Mouse (Mus musculus): Measurements from ENCODE around the gene Lce1b. TPM values are rescaled to one million over a fixed set of nuclear protein-coding genes. Genes with fewer than 3 reads are reported as not detected.
"Not testable (repeated sequence)": the region's sequence is repeated elsewhere in the genome, so short reads cannot be mapped to it uniquely, and the experiment has no call there.

Gene Lce1b
- not detected for total RNA-seq (2018; cell fraction: chromatin; rRNA removed)
- total RNA-seq (2018; cell fraction: cytosol; rRNA removed) = not detected
- total RNA-seq (2018; cell fraction: nucleus; rRNA removed) = not detected
- polyA plus RNA-seq (2018) = not detected in 3 replicates

DNA sequence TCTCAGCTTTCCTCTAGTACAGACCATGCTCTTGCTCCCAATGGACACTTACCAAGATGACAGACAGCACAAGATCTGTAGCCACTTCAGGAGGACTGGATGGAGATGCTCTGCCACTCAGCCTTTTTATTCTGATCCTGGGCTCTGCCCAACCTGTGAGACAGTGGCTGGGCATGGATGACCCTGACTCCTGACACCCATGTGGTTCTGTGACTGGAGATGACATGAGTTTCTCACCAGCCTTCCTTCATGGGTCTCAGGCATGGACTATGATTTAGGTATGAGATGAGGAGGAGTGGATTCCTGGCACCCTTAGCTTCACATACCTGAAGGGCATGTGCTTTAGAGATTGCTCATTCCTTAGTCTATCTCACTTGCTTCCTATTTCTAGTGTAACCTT is at the start of gene Lce1b:
Gene Lce1b (minus strand): TSS at position 101 of the 400 bp plus-strand sequence.
- Histone ChIP-seq H3K4me3 (ENCODE audit: inconsistent target) (no peak within 1 kb of the TSS), H3K27ac (no peak within 1 kb of the TSS), H3K36me3 (ENCODE audit: inconsistent target) (no peaks in the 10 kb centered on the region), H3K79me2 (ENCODE audit: inconsistent target) (no peaks in the 10 kb centered on the region)

DNA sequence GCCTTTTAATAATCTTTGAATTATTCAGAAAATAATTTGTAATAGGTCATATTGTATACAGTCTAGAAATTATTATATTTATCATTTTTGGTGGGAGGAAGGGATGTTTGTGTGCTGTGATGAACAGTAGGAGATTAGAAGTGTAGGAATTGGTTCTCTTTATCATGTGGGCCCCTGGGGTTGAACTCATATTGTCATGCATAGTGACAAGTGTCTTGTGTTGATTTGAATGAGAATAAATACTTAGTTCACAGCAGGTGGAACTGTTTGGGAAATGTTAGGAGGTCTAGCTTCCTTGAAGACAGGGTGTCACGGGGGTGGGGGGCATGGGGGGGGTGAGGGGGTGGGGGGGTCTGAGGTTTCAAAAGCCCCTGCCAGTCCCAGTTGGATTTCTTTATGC is 37.9 kb upstream of the Lce1b start:
- no peaks in the 10 kb centered on the region for H3K36me3 ChIP-seq (ENCODE audit: inconsistent target)
- no peak overlapping the region for H3K4me3 ChIP-seq (ENCODE audit: inconsistent target)
- no peak overlapping the region for H3K27ac ChIP-seq
- 9% methylated on average over 1 of the region's 1 CpGs for WGBS (ENCODE audit: missing documents)
- no peaks in the 10 kb centered on the region for H3K79me2 ChIP-seq (ENCODE audit: inconsistent target)

DNA sequence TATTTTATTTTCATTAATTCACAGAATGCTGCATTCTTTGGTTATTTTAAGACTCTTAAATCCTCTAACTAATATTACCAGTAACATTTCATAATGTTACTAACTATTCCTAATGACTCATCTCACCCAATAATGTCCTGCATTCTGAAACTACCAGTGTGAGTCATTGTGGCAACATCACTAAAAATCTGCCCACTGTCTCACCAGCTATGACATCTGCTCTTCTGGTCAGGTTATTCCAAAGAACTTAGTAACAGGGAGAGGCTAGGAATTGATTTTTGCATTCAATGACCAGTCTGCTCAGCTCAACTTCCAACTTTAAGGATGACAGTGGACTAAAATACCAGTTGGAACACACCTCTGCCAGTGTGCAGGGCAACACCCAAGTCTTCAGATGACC is 35.0 kb upstream of the Lce1b start:
- no peaks in the 10 kb centered on the region for H3K79me2 ChIP-seq (ENCODE audit: inconsistent target)
- no peaks in the 10 kb centered on the region for H3K36me3 ChIP-seq (ENCODE audit: inconsistent target)
- H3K27ac ChIP-seq = no peak overlapping the region
- no peak overlapping the region for H3K4me3 ChIP-seq (ENCODE audit: inconsistent target)

DNA sequence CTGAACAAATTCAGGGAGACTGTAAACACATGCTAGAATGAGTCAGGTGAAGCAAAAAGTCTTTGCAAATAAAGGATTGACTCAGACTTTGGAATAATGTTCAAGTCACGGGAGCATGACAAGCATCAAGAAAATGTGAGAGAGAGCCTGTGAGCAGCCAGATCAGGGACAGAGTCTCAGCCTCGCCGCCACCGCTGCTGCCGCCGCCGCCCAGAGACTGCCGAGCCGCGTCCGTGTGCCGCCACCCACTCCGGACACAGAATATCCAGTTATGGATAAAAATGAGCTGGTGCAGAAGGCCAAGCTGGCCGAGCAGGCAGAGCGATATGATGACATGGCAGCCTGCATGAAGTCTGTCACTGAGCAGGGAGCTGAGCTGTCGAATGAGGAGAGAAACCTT is 32.4 kb upstream of the Lce1b start:
- WGBS (ENCODE audit: missing documents) = 73% methylated on average over 8 of the region's 16 CpGs
- not testable (repeated sequence) for H3K79me2 ChIP-seq (ENCODE audit: inconsistent target); H3K4me3 ChIP-seq (ENCODE audit: inconsistent target); H3K27ac ChIP-seq; H3K36me3 ChIP-seq (ENCODE audit: inconsistent target)

DNA sequence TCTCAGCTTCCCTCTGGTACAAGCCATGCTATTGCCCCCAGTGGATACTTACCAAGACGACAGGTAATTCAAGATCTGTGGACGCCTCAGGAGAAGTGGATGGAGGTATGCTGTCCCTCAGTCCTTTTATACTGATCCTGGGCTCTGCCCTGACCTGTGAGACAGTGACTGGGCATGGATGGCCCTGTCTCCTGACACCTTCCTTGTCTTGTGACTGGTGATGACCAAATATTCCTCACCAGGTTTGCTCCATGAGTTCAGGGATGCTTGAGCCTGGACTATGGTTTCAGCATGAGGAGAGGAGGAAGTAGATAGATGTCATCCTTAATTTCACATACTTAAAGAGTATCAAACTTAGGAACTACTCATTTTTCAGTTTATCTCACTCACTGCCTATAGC is 30.4 kb upstream of the Lce1b start, which contains the start of gene Lce1d:
Gene Lce1d (minus strand): TSS at position 101 of the 400 bp plus-strand sequence.
- H3K79me2 ChIP-seq (ENCODE audit: inconsistent target) = no peaks in the 10 kb centered on the region
- H3K27ac ChIP-seq = no peak within 1 kb of the TSS
- H3K4me3 ChIP-seq (ENCODE audit: inconsistent target) = no peak within 1 kb of the TSS
- WGBS (ENCODE audit: missing documents) = 55% methylated on average over 2 of the region's 2 CpGs
- H3K36me3 ChIP-seq (ENCODE audit: inconsistent target) = no peaks in the 10 kb centered on the region

DNA sequence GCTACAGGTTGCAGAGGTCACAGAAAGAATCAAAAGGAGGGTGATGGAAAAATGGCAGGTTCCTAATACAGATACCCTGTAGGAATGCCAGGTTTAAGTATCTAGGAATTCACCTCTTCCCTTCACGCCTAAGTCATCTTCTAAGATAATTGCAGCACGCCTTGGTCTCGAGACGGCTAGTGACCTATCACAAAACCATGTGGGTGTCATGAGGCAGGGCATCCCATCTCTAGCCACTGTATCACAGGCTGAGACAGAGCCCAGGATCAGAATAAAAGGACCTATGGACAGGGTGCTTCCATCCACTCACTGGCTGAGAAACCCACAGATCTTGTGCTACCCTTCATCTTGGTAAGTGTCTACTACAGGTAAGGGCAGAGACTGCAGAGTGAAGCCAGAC is 22.2 kb upstream of the Lce1b start, which contains the start of gene Lce1c:
Gene Lce1c (plus strand): TSS at position 301 of the 400 bp plus-strand sequence.
- Histone ChIP-seq H3K79me2 (ENCODE audit: inconsistent target) (no peaks in the 10 kb centered on the region), H3K36me3 (ENCODE audit: inconsistent target) (no peaks in the 10 kb centered on the region), H3K4me3 (ENCODE audit: inconsistent target) (no peak within 1 kb of the TSS), H3K27ac (no peak within 1 kb of the TSS)
- WGBS (ENCODE audit: missing documents) = 87% methylated on average over 4 of the region's 4 CpGs

DNA sequence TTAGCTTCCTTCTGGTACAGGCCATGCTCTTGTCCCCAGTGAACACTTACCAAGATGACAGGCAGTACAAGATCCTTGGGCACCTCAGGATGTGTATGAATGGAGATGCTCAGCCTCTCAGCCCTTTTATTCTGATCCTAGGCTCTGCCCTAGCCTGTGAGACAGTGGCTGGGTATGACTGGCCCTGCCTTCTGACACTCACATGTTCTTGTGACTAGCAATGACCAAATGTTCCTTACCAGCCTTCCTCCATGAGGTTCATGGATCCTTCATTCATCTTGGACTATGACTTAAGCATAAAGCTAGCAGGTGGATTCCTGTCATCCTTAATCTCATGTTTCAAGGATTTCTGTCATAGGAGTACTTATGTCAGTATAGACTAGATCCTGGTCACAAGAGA is 13.5 kb upstream of the Lce1b start, which contains the start of gene Lce1a2:
Gene Lce1a2 (minus strand): TSS at position 101 of the 400 bp plus-strand sequence.
- Histone ChIP-seq H3K79me2 (ENCODE audit: inconsistent target) (no peaks in the 10 kb centered on the region), H3K4me3 (ENCODE audit: inconsistent target) (no peak within 1 kb of the TSS), H3K27ac (no peak within 1 kb of the TSS), H3K36me3 (ENCODE audit: inconsistent target) (no peaks in the 10 kb centered on the region)

DNA sequence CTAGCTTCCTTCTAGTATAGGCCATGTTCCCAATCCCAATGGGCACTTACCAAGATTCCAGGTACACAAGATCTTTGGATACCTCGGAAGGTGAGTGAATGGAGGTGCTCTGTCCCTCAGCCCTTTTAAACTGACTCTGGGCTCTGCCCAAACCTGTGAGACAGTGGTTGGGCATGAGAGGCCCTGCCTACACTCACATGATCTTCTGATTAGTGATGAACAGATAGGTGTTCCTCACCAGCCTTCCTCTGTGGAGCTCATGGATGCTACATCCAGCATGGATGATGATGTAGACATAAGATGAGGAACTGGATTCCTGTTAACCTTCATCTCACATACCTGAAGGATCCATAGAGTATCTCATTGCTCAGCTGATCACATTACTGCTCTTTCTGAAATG is 8.5 kb downstream of the Lce1b start, which contains the start of gene Lce1a1:
Gene Lce1a1 (minus strand): TSS at position 101 of the 400 bp plus-strand sequence.
- 64% methylated on average over 1 of the region's 1 CpGs for WGBS (ENCODE audit: missing documents)
- Histone ChIP-seq H3K4me3 (ENCODE audit: inconsistent target) (no peak within 1 kb of the TSS), H3K36me3 (ENCODE audit: inconsistent target) (no peaks in the 10 kb centered on the region), H3K27ac (no peak within 1 kb of the TSS), H3K79me2 (ENCODE audit: inconsistent target) (no peaks in the 10 kb centered on the region)

DNA sequence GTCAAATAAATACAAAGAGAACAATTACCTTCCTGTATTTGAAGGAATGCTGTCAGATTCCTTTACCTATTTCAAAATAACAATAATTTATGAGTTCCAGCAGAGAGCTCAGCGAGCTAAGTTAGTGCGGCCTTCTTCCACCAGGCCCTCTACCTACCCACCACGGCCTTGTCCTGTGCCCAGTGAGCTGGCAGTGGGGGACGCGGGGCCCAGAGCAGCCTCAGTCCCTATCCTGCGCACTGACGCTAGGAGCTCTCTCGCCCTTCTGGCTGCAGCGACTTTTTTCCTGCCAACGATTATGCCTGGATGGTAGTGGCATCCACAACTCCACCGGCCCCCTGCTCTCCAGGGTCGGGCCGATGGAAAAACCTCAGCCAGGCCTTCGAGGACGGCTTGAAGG is 16.9 kb downstream of the Lce1b start:
- WGBS (ENCODE audit: missing documents) = 85% methylated on average over 15 of the region's 15 CpGs
- no peak overlapping the region for H3K27ac ChIP-seq
- no peak overlapping the region for H3K4me3 ChIP-seq (ENCODE audit: inconsistent target)
- H3K79me2 ChIP-seq (ENCODE audit: inconsistent target) = no peaks in the 10 kb centered on the region
- no peaks in the 10 kb centered on the region for H3K36me3 ChIP-seq (ENCODE audit: inconsistent target)

DNA sequence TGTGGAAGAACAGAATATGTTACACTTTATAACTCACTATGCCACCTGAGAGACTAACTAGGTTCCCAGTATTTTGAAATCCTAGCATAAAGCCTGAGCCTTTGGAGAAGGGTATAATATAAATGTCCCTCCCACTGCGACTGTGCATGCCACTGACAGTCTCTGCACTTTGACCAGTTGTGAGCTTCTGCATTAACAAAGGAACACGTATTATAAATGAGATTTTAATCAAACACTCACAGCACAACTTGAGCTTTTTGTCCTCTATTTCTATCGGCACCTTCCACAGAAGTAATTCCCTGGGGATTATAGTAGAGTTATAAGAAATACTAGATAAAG is 18.1 kb downstream of the Lce1b start:
- 79% methylated on average over 3 of the region's 3 CpGs for WGBS (ENCODE audit: missing documents)
- no peak overlapping the region for H3K4me3 ChIP-seq (ENCODE audit: inconsistent target)

DNA sequence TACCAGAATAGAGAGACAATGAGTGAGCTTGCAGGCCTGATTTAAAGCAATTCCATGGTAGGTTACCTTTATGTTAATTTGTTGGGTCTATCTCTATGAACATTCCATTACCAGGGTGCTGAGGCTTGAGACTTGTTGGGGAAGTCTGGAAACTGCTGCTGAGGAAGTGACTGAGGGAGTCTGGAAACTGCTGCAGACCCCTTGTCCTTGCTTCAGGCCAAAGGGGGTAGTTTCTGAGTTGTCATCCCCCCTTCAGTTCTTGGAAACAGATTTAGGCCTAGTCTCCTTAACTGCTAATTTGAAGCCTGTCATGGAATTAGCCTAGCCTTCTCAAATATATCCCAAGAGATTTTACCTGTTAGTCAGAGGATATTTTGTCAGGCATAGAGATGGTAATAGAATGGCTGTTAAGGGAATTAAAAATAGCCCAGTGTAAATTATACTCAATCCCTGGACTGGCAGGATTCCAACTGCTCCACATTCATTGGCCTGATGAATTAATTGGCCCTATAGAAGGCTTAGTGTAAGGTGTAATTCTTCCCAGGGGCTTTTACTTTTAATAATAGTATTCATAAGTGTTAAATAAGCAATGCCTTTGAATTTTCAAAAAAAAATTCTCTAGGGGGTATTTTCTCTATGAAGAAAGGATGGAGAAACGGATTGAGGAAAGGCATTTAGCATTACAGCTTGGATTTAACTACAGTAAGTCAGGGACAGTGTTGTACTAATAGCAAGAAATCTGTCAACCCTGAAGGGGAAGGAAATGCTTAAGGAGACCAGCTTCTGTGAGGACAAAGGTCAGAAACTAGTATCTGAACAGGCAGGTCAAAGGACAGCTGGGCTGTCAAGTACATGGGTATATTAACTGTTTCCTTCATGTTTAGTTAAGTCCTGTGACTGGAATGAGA is 18.7 kb downstream of the Lce1b start:
- Histone ChIP-seq H3K36me3 (ENCODE audit: inconsistent target) (no peaks in the 10 kb centered on the region), H3K27ac (no peak overlapping the region), H3K4me3 (ENCODE audit: inconsistent target) (no peak overlapping the region), H3K79me2 (ENCODE audit: inconsistent target) (no peaks in the 10 kb centered on the region)
- WGBS (ENCODE audit: missing documents) = 47% methylated on average over 1 of the region's 1 CpGs

More for the DNA sequence above, 18.1 kb downstream of the Lce1b start:
- no peaks in the 10 kb centered on the region for H3K79me2 ChIP-seq (ENCODE audit: inconsistent target)
- H3K27ac ChIP-seq = no peak overlapping the region
- H3K36me3 ChIP-seq (ENCODE audit: inconsistent target) = no peaks in the 10 kb centered on the region

- no peak within 1 kb of the TSS for H3K27ac ChIP-seq
- H3K36me3 ChIP-seq (ENCODE audit: inconsistent target) = no peaks in the 10 kb centered on the region
- H3K79me2 ChIP-seq (ENCODE audit: inconsistent target) = no peaks in the 10 kb centered on the region
- no peak within 1 kb of the TSS for H3K4me3 ChIP-seq (ENCODE audit: inconsistent target)
- 74% methylated on average over 2 of the region's 2 CpGs for WGBS (ENCODE audit: missing documents)
Measured at GRCm38 (mm10) chr3:92621560-92621959, 35.2 kb downstream of the Lce1b start, which contains the start of gene Lce6a. TSS of gene Lce6a (minus strand) at chr3:92621660.

DNA sequence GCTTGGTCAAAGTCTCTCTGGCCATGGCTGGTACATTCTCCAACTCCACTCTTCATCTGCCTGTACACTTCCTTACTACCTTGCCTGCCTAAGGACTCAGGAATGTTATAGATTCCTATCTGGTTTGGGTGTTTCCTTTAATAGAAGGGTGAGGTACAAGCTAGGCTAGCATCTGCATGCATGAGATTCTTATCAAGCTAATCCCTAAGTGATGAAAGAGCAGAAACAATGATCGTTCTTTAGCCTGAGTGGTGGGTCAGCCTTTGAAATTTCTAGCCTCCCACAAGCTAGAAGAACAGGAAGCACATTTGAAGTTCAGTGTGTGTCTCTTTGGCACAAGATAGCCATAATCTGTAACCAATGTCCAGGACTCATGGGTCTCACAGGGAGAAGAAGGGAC is 46.9 kb downstream of the Lce1b start:
- 28% methylated on average over 1 of the region's 1 CpGs for WGBS (ENCODE audit: missing documents)
- Histone ChIP-seq H3K36me3 (ENCODE audit: inconsistent target) (no peaks in the 10 kb centered on the region), H3K4me3 (ENCODE audit: inconsistent target) (no peak overlapping the region), H3K79me2 (ENCODE audit: inconsistent target) (no peaks in the 10 kb centered on the region), H3K27ac (no peak overlapping the region)

- H3K36me3 ChIP-seq (ENCODE audit: inconsistent target) = no peaks in the 10 kb centered on the region
- H3K4me3 ChIP-seq (ENCODE audit: inconsistent target) = no peak within 1 kb of the TSS
- no peaks in the 10 kb centered on the region for H3K79me2 ChIP-seq (ENCODE audit: inconsistent target)
- H3K27ac ChIP-seq = no peak within 1 kb of the TSS
Measured at GRCm38 (mm10) chr3:92607392-92607791, 49.3 kb downstream of the Lce1b start, which contains the start of gene 2210017I01Rik. TSS of gene 2210017I01Rik (minus strand) at chr3:92607492.
